Mouse (Mus musculus) T-helper 1 cell (primary cell): ENCODE results near the gene Spred3.
"Not testable (repeated sequence)": the region's sequence is repeated elsewhere in the genome, so short reads cannot be mapped to it uniquely, and the experiment has no call there.

Experiments
- in situ Hi-C: fragments of 300-600 bp; cut with MboI, MseI; formaldehyde crosslinking; loops from one replicate; pipeline ENCODE4 v1.15.1; 2025; ENCODE audit warnings: high pct_unique_total_duplicates

The Spred3 gene

GRCm38 (mm10) chr7:29169231-29170065 is 763 bp downstream of the Spred3 start:
- in situ Hi-C loops: no loop called here

DNA sequence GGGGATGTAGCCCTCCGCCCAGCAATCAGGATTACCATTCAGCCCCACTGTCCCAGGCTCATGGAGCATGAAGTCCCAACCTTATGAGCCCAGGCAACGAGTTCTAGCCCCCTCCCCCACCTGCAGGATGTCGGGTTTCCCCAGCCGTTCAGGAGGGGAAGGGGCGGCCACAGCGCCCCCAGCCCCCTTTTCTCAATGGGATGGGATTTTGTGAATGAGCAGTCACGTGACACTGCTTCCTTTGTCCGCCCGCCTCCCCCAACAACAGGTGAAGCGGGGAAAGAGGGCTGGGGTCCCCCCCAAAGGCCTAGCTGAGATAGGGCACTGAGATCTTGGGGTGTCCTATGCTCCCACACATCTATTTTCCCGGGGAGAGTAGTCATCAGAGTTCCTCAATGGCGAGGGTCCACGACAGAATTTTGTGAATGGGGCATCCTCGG is 1.4 kb downstream of the Spred3 start:
- in situ Hi-C loops: no loop called here

GRCm38 (mm10) chr7:29168121-29168695 is 2.0 kb downstream of the Spred3 start:
- in situ Hi-C loops: no loop called here

- in situ Hi-C loops: no loop called here
Observed at GRCm38 (mm10) chr7:29167656-29168055, 2.6 kb downstream of the Spred3 start.

- in situ Hi-C loops: no loop called here
Observed at GRCm38 (mm10) chr7:29162750-29163525, 7.3 kb downstream of the Spred3 start.

- in situ Hi-C loops: no loop called here
Observed at GRCm38 (mm10) chr7:29162294-29162693, 7.9 kb downstream of the Spred3 start.

GRCm38 (mm10) chr7:29158264-29158663 is 11.9 kb downstream of the Spred3 start:
- in situ Hi-C loops: no loop called here

DNA sequence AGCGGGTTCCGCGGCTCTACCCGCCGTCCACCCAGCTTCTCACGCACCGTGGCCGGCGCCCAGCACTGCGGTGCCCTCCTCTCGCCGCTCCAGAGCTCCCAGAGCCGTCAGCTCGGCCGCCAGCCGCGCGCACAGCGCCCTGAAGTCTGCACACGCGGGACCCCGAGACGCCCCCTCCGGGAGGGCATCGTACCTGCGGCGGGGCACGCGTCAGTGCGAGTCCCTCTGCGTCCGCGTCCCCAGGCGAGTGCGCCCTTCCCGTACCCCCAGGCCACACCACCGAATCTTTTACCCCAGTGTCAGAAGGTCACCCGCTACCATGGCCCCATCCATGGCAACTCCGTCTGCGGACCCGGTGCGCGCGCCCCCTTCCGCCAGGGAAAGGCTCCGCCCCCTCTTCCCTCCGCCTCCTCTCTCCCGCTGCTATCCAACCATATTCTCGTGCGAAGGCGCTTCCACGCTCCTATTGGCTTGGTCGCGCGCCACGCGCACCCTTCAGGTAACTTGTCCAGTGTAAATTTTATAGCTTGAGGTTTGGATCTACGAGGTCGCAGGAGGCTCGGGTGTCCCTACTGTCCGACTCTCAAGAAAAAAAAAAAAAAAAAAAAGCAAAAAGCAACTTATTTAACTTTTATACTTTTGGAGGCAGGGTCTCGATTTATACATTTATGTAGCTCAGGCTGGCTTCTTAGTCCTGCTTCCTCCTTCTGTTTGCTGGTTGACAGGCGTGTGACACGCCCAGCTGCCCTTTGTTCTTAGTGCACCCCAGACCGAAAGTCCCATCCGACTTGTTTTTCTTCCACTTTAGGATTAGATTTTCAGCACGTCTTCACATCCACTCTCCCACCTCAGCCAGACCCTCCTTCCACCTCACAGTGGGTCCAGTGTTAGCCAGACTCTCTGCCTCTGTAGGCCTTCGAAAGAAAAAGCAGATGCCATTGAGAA is 14.1 kb downstream of the Spred3 start, which contains the start of gene Fam98c:
Gene Fam98c (minus strand): TSS at position 397 of the 945 bp plus-strand sequence.
- in situ Hi-C loops: no loop called here

GRCm38 (mm10) chr7:29155196-29155837 is 14.9 kb downstream of the Spred3 start:
- in situ Hi-C loops: no loop called here

- in situ Hi-C loops: no loop called here
Observed at GRCm38 (mm10) chr7:29154018-29154720, 16.0 kb downstream of the Spred3 start.

GRCm38 (mm10) chr7:29151486-29151885 is 18.7 kb downstream of the Spred3 start:
- in situ Hi-C loops: no loop called here

- in situ Hi-C loops: no loop called here
Observed at GRCm38 (mm10) chr7:29148771-29149170, 21.4 kb downstream of the Spred3 start.

DNA sequence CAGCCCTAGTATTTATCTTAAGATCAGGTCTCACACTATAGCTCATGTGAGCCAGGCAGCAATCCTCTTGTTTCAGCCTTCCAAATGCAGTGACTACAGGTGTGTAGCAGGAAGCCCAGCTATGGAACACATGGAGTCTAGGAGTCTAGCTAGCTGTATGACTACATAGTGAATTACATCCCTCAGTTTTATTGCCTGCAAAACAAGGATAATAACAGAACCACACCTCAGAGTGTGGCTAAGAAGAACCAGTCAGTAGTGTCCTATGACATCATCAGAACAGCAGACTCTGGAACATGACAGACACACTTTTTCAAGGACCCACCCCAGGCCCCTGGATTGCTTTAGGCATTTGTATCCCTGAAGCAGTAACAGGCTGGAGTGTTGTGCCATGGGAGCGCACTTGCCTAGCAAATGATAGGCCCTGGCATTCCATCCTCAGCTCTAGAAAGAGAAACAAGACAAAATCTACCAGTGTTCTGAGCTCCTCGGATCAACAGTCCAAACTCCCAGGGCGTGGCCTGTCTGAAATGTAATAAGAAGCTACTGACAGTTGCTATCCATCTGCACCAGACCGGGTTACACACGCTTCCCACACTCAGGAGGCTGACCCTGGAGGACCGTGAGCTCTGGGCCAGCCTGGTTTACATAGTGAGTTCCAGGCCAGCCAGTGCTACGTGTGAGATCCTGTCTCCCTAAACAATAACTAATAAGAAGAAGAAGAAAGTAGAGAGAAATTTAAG is 23.4 kb downstream of the Spred3 start:
- in situ Hi-C loops: no loop called here

GRCm38 (mm10) chr7:29144006-29144405 is 26.2 kb downstream of the Spred3 start:
- in situ Hi-C loops: no loop called here

DNA sequence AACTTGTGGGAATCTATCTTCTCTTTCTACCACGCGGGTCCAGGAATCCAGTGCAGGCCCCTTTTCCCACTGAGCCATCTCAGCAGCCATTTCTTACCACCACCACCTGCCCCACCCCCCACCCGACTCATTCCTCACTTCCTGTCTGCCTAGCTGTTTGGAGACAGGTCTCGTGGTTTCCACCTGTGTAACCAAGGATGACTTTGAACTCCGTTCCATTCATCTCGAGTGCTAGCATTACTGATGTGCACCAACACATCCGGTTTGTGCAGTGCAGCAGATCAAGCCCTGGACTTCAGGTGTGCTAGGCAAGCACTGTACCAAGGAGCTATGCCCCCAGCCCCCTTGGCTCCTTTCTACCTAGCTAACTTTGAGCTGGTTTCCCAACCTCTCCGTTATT is 28.8 kb downstream of the Spred3 start:
- in situ Hi-C loops: no loop called here

- in situ Hi-C loops: not testable (repeated sequence)
Observed at GRCm38 (mm10) chr7:29139237-29139636, 31.0 kb downstream of the Spred3 start.

DNA sequence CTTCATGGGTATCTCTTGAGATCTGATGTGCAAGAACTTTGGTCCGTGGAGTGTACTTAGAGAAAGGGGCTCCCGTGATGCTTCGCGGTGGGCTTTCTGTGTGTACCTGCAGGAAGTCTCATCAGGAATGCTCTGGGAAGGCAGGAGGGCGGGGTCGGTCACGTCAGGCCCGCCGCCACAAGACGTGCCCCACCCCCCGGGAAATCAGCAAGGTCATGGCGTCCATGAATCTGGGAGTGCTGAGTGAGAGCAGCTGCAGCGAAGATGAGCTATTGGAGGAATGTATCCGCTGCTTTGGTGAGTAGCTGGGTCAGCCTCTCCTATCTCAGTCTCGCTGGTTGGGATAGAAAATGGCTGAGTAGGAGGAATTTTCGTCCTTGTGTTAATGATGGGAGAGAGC is 32.8 kb downstream of the Spred3 start:
- in situ Hi-C loops: no loop called here

GRCm38 (mm10) chr7:29134693-29135386 is 35.4 kb downstream of the Spred3 start, which contains the start of gene Rasgrp4:
TSS of gene Rasgrp4 (plus strand) at chr7:29134851.
- in situ Hi-C loops: no loop called here

GRCm38 (mm10) chr7:29134230-29134629 is 36.0 kb downstream of the Spred3 start:
- in situ Hi-C loops: no loop called here
